Mouse (Mus musculus): ENCODE measurements around the gene Elp4. TPM values are rescaled to one million over a fixed set of nuclear protein-coding genes. Genes with fewer than 3 reads are reported as not detected.

Elp4 gene
- total and polyA plus RNA-seq, 3 experiments, result 15.8 to 16.0 TPM; not detected in 1

DNA sequence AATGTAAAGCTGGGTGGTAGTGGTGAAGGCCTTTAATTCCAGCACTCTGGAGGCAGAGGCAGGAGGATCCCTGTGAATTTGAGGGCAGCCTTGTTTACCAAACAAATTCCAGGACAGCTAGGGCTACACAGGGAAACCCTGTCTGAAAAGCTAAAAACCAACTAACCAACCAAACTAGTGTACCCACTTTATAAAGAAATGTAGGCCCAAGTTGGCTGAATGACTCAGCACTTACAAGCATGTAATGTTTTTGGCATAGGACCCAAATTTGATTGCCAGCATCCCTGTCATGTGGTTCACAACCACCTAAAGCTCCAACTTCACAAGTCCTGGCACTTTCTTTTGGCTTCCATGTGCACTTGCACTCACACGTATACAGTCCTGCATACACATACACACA lies 12.3 kb upstream of the Elp4 start:
- Histone ChIP-seq H3K79me2 (ENCODE audit: control insufficient read depth, insufficient read depth, low read length, poor library complexity) (peaks cover 1% of the 10 kb centered on the region; the same call in 1 of the 2 replicates), H3K9ac (ENCODE audit: control insufficient read depth, low read depth, low read length, poor library complexity, severe bottlenecking) (no peak overlapping the region), H3K4me1 (ENCODE audit: control insufficient read depth in 1 of 2, insufficient read depth in 2 of 2, low read length in 2 of 2) (peaks cover 6 to 14% of the 10 kb centered on the region in 2 experiments), H3K36me3 (ENCODE audit: control insufficient read depth in 1 of 2, insufficient read depth in 2 of 2, low read length in 2 of 2) (peaks cover 3 to 6% of the 10 kb centered on the region in 2 experiments; a peak in 3 of 4 replicates), H3K27me3 (ENCODE audit: control insufficient read depth in 1 of 2, insufficient read depth in 2 of 2, low read length in 2 of 2) (no peaks in the 10 kb centered on the region), H3K27ac (ENCODE audit: control insufficient read depth, low read depth, low read length) (peak overlapping the region; percentile 39; the same call in 1 of the 2 replicates), H3K4me3 (ENCODE audit: control insufficient read depth in 1 of 2, insufficient read depth in 1 of 2, low read depth in 2 of 2, low read length in 2 of 2) (no peak overlapping the region), H3K9me3 (replicated peaks; ENCODE audit: insufficient read depth, low read length) (no peaks in the 10 kb centered on the region)
- peak; percentile 61 for DNase-seq (ENCODE audit: low read depth, low spot score)
- TF ChIP-seq EP300 (IDR thresholded peaks at IDR 0.05; ENCODE audit: low read depth in 1 of 2, low read length in 2 of 2) (0 out of 4 replicates have a peak, but pooled peaks of 1 of the 2 experiments have one; percentile 11), MAFK (IDR thresholded peaks at IDR 0.05; ENCODE audit: borderline replicate concordance, low read depth, low read length) (0 out of 2 replicates have a peak, but pooled peaks have one; percentile 37), JUND (IDR thresholded peaks at IDR 0.05; ENCODE audit: low read depth, low read length) (no peak), USF1 (IDR thresholded peaks at IDR 0.05; ENCODE audit: low read depth, low read length) (peak; percentile 64; the same call in 1 of the 2 replicates), SMC3 (IDR thresholded peaks at IDR 0.05; ENCODE audit: low read depth, low read length) (no peak), ETS1 (IDR thresholded peaks at IDR 0.05; ENCODE audit: low read depth, low read length) (peak; percentile 48; the same call in 1 of the 2 replicates), USF2 (IDR thresholded peaks at IDR 0.05; ENCODE audit: borderline replicate concordance in 1 of 2, insufficient read depth in 1 of 2, low read depth in 1 of 2, low read length in 2 of 2) (no peak), GABPA (IDR thresholded peaks at IDR 0.05; ENCODE audit: low read depth, low read length) (peak; percentile 66; the same call in 1 of the 2 replicates)

- H3K4me3 ChIP-seq (ENCODE audit: control insufficient read depth in 1 of 2, insufficient read depth in 1 of 2, low read depth in 2 of 2, low read length in 2 of 2), result no peak overlapping the region
- H3K9ac ChIP-seq (ENCODE audit: control insufficient read depth, low read depth, low read length, poor library complexity, severe bottlenecking), result no peak overlapping the region
- peaks cover 4 to 11% of the 10 kb centered on the region in 2 experiments; a peak in 3 of 4 replicates for H3K4me1 ChIP-seq (ENCODE audit: control insufficient read depth in 1 of 2, insufficient read depth in 2 of 2, low read length in 2 of 2)
- no peak overlapping the region for H3K27ac ChIP-seq (ENCODE audit: control insufficient read depth, low read depth, low read length)
- no peak for DNase-seq (ENCODE audit: low read depth, low spot score)
- H3K79me2 ChIP-seq (ENCODE audit: control insufficient read depth, insufficient read depth, low read length, poor library complexity), result peaks cover 6% of the 10 kb centered on the region; the same call in 1 of the 2 replicates
- no peak for TF ChIP-seq CTCF (IDR thresholded peaks at IDR 0.05 in 2 of 3, conservative IDR thresholded peaks at IDR 0.05 in 1 of 3; ENCODE audit: control insufficient read depth in 1 of 3, insufficient read depth in 1 of 3, low read depth in 2 of 3, low read length in 3 of 3, poor library complexity in 1 of 3, severe bottlenecking in 1 of 3)
- TF ChIP-seq MAFK (IDR thresholded peaks at IDR 0.05; ENCODE audit: borderline replicate concordance, low read depth, low read length), result no peak
- no peak for TF ChIP-seq CHD1 (IDR thresholded peaks at IDR 0.05; ENCODE audit: low read depth, low read length)
- TF ChIP-seq POLR2AphosphoS5 (IDR thresholded peaks at IDR 0.05; ENCODE audit: borderline replicate concordance, low read depth, low read length), result no peak
- no peak for TF ChIP-seq NELFE (IDR thresholded peaks at IDR 0.05; ENCODE audit: low read depth, low read length)
- TF ChIP-seq BHLHE40 (IDR thresholded peaks at IDR 0.05; ENCODE audit: borderline replicate concordance, low read depth, low read length), result no peak
- H3K36me3 ChIP-seq (ENCODE audit: control insufficient read depth in 1 of 2, insufficient read depth in 2 of 2, low read length in 2 of 2), result peaks cover 3 to 4% of the 10 kb centered on the region in 2 experiments; a peak in 3 of 4 replicates
- H3K9me3 ChIP-seq (replicated peaks; ENCODE audit: insufficient read depth, low read length), result no peaks in the 10 kb centered on the region
- H3K27me3 ChIP-seq (ENCODE audit: control insufficient read depth in 1 of 2, insufficient read depth in 2 of 2, low read length in 2 of 2), result no peaks in the 10 kb centered on the region
Measured at GRCm38 (mm10) chr2:105913655-105914366, 9.4 kb upstream of the Elp4 start.

Data from MEL (cell line).